Comparison of ENCODE assay signal across 34 mouse cellular contexts in the genomic region with DNA sequence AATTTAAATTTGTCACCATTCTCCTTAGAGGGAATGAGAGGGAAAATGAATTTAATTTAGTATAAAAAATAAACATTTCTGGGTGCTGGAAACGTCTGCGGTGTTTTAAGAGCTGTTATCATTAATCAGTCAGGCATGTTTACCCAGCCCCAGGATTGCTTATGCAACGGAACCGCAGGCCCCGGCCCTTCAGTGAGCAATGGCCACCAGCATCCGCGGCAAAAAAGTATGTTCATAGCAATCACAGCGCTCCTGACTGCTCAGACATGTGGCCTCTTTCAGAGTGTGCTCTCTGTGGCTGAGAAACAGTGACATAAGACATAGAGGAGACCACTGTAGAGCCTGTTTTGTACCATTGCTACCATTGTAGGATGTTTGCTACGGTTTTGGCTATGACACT. TPM values are rescaled to one million over a fixed set of nuclear protein-coding genes. Genes with fewer than 3 reads are reported as not detected.
DNase-seq lines count a peak whose midpoint lies in the region; ATAC-seq and TF ChIP-seq lines count a peak whose summit lies in the region.
"Had no signal": no experiment of that assay in that cellular context is flagged by ENCODE, and none has a peak within 500 bp of the region (broad histone marks: within the 10 kb centered on the region; RNA-seq: fewer than 3 reads in every experiment).

No protein-coding gene starts in this region.

- peak overlapping the region; percentile 26; the same call in 1 of the 2 replicates for H3K4me2 ChIP-seq in intestine, embryonic 15.5 days (replicated peaks)
- no peak overlapping the region for H3K4me2 ChIP-seq in stomach, postnatal 0 days (replicated peaks; ENCODE audit: low read depth)
- H3K4me2 ChIP-seq: hindbrain, embryonic 13.5 days; midbrain, embryonic 15.5 days; neural tube, embryonic 12.5 days had no signal

- no peak overlapping the region for H3K4me3 ChIP-seq in intestine, embryonic 15.5 days (replicated peaks)
- H3K4me3 ChIP-seq in stomach, postnatal 0 days (ENCODE audit: low read depth, low read length), result no peak overlapping the region
- H3K4me3 ChIP-seq: forebrain, embryonic 10.5 days; hindbrain, embryonic 13.5 days; megakaryocyte, embryonic 14.5 days; midbrain, embryonic 15.5 days; neural tube, embryonic 12.5 days had no signal

- no peaks in the 10 kb centered on the region for H3K36me3 ChIP-seq in intestine, embryonic 15.5 days
- H3K36me3 ChIP-seq in stomach, postnatal 0 days (ENCODE audit: control insufficient read depth, insufficient read depth, low read length), result no peaks in the 10 kb centered on the region
- H3K36me3 ChIP-seq: forebrain, embryonic 10.5 days; G1E; hindbrain, embryonic 13.5 days; midbrain, embryonic 15.5 days; neural tube, embryonic 12.5 days had no signal

- TF ChIP-seq CTCF in stomach, postnatal 0 days (IDR thresholded peaks at IDR 0.05; ENCODE audit: low read depth), result no peak

- H3K27me3 ChIP-seq in intestine, embryonic 15.5 days (replicated peaks), result no peaks in the 10 kb centered on the region
- no peaks in the 10 kb centered on the region for H3K27me3 ChIP-seq in stomach, postnatal 0 days (ENCODE audit: control insufficient read depth, insufficient read depth, low read length)
- H3K27me3 ChIP-seq: CH12.LX; neural tube, embryonic 12.5 days had no signal

- no peak overlapping the region for H3K9ac ChIP-seq in intestine, embryonic 15.5 days
- H3K9ac ChIP-seq in stomach, postnatal 0 days (ENCODE audit: low read length), result no peak overlapping the region
- H3K9ac ChIP-seq: forebrain, postnatal 0 days; hindbrain, embryonic 13.5 days; midbrain, embryonic 15.5 days; neural tube, embryonic 12.5 days had no signal

- DNase-seq in lung, adult 18-20 months, result peak; percentile 28 to 35
- no peak for DNase-seq in lung, postnatal 14 days
- peak; percentile 44 for DNase-seq in lung, postnatal 36 days
- no peak for DNase-seq in stomach, postnatal 0 days (ENCODE audit: low spot score)
- no peak for DNase-seq in yolk sac, embryonic 10.5 days (ENCODE audit: low spot score)
- DNase-seq in frontal cortex, adult 2 months (ENCODE audit: extremely low spot score in 1 of 2, low spot score in 1 of 2), result no peak
- DNase-seq: adrenal gland, postnatal 10 days; B cell, adult 2 months; cerebellum, adult 8-10 months; cerebellum, postnatal 36 days; embryo, embryonic 11 days; forebrain, postnatal 0 days; gastrocnemius, postnatal 25 days; heart, postnatal 36 days; kidney, adult 9 months; kidney, postnatal 36 days; layer of hippocampus, postnatal 36 days; right cerebral cortex, postnatal 14 days; spleen, adult 18-20 months; thymus, adult 18-20 months; thymus, postnatal 4 days had no signal

- WGBS in intestine, embryonic 15.5 days, result 26% methylated on average over 9 of the region's 9 CpGs
- 17% methylated on average over 9 of the region's 9 CpGs for WGBS in stomach, postnatal 0 days

- H3K4me1 ChIP-seq in intestine, embryonic 15.5 days (replicated peaks), result no peaks in the 10 kb centered on the region
- H3K4me1 ChIP-seq in stomach, postnatal 0 days (replicated peaks; ENCODE audit: control insufficient read depth, insufficient read depth), result no peaks in the 10 kb centered on the region

- ATAC-seq in intestine, embryonic 15.5 days, result peak; percentile 65
- peak; percentile 66; the same call in 1 of the 2 replicates for ATAC-seq in stomach, postnatal 0 days (ENCODE audit: low FRiP score, low TSS enrichment)
- ATAC-seq: forebrain, postnatal 0 days; midbrain, embryonic 15.5 days; Patski had no signal

- H3K9me3 ChIP-seq in intestine, embryonic 15.5 days, result no peaks in the 10 kb centered on the region
- no peaks in the 10 kb centered on the region for H3K9me3 ChIP-seq in stomach, postnatal 0 days (ENCODE audit: control insufficient read depth, low read length)
- H3K9me3 ChIP-seq: forebrain, embryonic 10.5 days; G1E; hindbrain, embryonic 13.5 days; midbrain, embryonic 15.5 days; neural tube, embryonic 12.5 days had no signal

- TF ChIP-seq EP300 in stomach, postnatal 0 days (optimal IDR thresholded peaks at IDR 0.05), result no peak

- H3K27ac ChIP-seq in intestine, embryonic 15.5 days, result peak overlapping the region; percentile 58; the same call in 1 of the 2 replicates
- H3K27ac ChIP-seq in stomach, postnatal 0 days (replicated peaks), result no peak overlapping the region
- H3K27ac ChIP-seq: forebrain, embryonic 10.5 days; hindbrain, embryonic 13.5 days; midbrain, embryonic 15.5 days; neural tube, embryonic 12.5 days had no signal

RNA-seq across cellular contexts. Expression of gene Gm5447, which starts 16.2 kb away (rescaled TPM):
- 0.13 and 0.30 TPM in 2 replicates for polyA plus RNA-seq in intestine, embryonic 15.5 days (2015; fragmentation: Nextera tagmentation; extraction: Ambion mirVana)
- 0.07 TPM in 1 of 2 replicates, not detected in the other for polyA plus RNA-seq in stomach, postnatal 0 days (2015; fragmentation: Nextera tagmentation; extraction: Ambion mirVana)
- 0.08 TPM in 1 of 2 replicates, not detected in the other for polyA plus RNA-seq in frontal cortex, adult 2 months (2012; rRNA removed)
- polyA plus RNA-seq: G1E; heart, embryonic 14.5 days; limb, embryonic 11.5 days; liver, adult 2 months; liver, embryonic 16.5 days; midbrain, embryonic 15.5 days; neural tube, embryonic 12.5 days had no signal

RNA-seq across cellular contexts. Expression of gene Exoc2, which starts 16.3 kb away (rescaled TPM):
- 24.6 and 27.9 TPM in 2 replicates for polyA plus RNA-seq in intestine, embryonic 15.5 days (2015; fragmentation: Nextera tagmentation; extraction: Ambion mirVana)
- 12.7 and 13.2 TPM in 2 replicates for polyA plus RNA-seq in stomach, postnatal 0 days (2015; fragmentation: Nextera tagmentation; extraction: Ambion mirVana)
- polyA plus RNA-seq in frontal cortex, adult 2 months (2012; rRNA removed), result 26.7 and 28.9 TPM in 2 replicates

RNA-seq across cellular contexts. Expression of gene Hus1b, which starts 42.7 kb away (rescaled TPM):
- not detected in 2 replicates for polyA plus RNA-seq in intestine, embryonic 15.5 days (2015; fragmentation: Nextera tagmentation; extraction: Ambion mirVana)
- not detected in 2 replicates for polyA plus RNA-seq in stomach, postnatal 0 days (2015; fragmentation: Nextera tagmentation; extraction: Ambion mirVana)
- polyA plus RNA-seq in frontal cortex, adult 2 months (2012; rRNA removed), result 0.22 and 0.25 TPM in 2 replicates
- polyA plus RNA-seq: forebrain, embryonic 10.5 days; G1E; heart, embryonic 14.5 days; hindbrain, embryonic 13.5 days; limb, embryonic 11.5 days; midbrain, embryonic 15.5 days; neural tube, embryonic 12.5 days; Patski had no signal

Comparison
In these comparisons a context has a peak if more than half of its experiments do, and no peak if none do; other contexts are left out.
1. DNase-seq: peak in lung, adult 18-20 months (2 of 2) and lung, postnatal 36 days (single experiment); none in lung, postnatal 14 days (single experiment), stomach, postnatal 0 days (single experiment), yolk sac, embryonic 10.5 days (single experiment) and frontal cortex, adult 2 months (0 of 2).